In the genomic region with DNA sequence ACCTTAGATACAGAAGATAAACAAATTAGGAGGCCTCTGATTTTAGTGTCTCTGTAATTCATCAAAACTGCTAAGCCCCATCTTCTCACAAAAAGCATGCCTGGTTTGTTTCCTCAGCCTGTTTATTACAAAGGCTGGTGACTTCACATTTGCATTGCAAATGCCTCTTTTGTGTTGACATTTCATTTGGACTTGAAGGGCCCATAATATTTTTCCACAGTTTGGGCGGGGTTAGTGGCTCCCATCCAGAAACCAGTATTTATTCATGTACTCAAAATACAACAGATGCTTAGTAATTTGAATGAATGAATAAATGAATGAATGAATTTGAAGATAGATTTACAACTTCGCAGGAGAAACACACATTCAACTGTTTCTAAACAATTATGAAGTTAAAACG, we compare ENCODE assay signal across 15 mouse cellular contexts.
"Had no signal": no experiment of that assay in that cellular context is flagged by ENCODE, and none has a peak within 500 bp of the region (broad histone marks: within the 10 kb centered on the region; RNA-seq: fewer than 3 reads in every experiment).

No protein-coding gene starts in this region.

- H3K4me2 ChIP-seq: limb, embryonic 15.5 days; liver, embryonic 12.5 days; lung, embryonic 14.5 days; midbrain, embryonic 12.5 days had no signal

- H3K9me3 ChIP-seq: limb, embryonic 15.5 days; liver, embryonic 12.5 days; megakaryocyte, embryonic 14.5 days; midbrain, embryonic 12.5 days had no signal

- H3K4me1 ChIP-seq: limb, embryonic 15.5 days; liver, embryonic 12.5 days; megakaryocyte, embryonic 14.5 days had no signal

- H3K36me3 ChIP-seq: limb, embryonic 15.5 days; liver, embryonic 12.5 days; midbrain, embryonic 12.5 days had no signal

- H3K4me3 ChIP-seq: limb, embryonic 15.5 days; liver, embryonic 12.5 days; megakaryocyte, embryonic 14.5 days; midbrain, embryonic 12.5 days had no signal

- DNase-seq: kidney, adult 8-10 months; kidney, postnatal 25 days; layer of hippocampus, postnatal 36 days; lung, embryonic 14.5 days; lung, postnatal 10 days; retina, postnatal 1 day; right cerebral cortex, postnatal 4 days; spleen, adult 18-20 months; thymus, adult 18-20 months; thymus, postnatal 14 days had no signal

- H3K27me3 ChIP-seq: limb, embryonic 15.5 days; liver, embryonic 12.5 days; megakaryocyte, embryonic 14.5 days; midbrain, embryonic 12.5 days had no signal

- ATAC-seq: liver, embryonic 12.5 days had no signal

- H3K27ac ChIP-seq: limb, embryonic 15.5 days; liver, embryonic 12.5 days; macrophage; midbrain, embryonic 12.5 days had no signal

- H3K9ac ChIP-seq: limb, embryonic 15.5 days; liver, embryonic 12.5 days; lung, embryonic 14.5 days; midbrain, embryonic 12.5 days had no signal
